Mouse (Mus musculus) midbrain, postnatal 0 days (tissue): Measurements from ENCODE around the gene Twf2. TPM values are rescaled to one million over a fixed set of nuclear protein-coding genes. Genes with fewer than 3 reads are reported as not detected.
A peak's percentile ranks its signal among the peaks of the same experiment; 100 is the strongest.

ENCODE experiments used
- ATAC-seq: fragments of 200-750 bp; cut with Nextera tagmentation; 2 replicates; pipeline ENCODE4 v1.8.0; 2017; ENCODE audit warnings: moderate number of reproducible peaks, mild to moderate bottlenecking, moderate TSS enrichment, moderate library complexity; ENCODE audit not compliant: low FRiP score
- DNase-seq: peaks from one replicate; pipeline ENCODE4 v3.0.0-alpha.2; 2015; ENCODE audit warnings: low spot score
- H3K27ac ChIP-seq: fragments of 300-500 bp; sonication (generic); 2 replicates; pipeline ENCODE4 v1.5.1; 2014; ENCODE audit warnings: low read depth, mild to moderate bottlenecking, low read length, mixed read lengths
- H3K27me3 ChIP-seq: fragments of 300-500 bp; sonication (generic); 2 replicates; pipeline ENCODE4 v1.6.1; 2014; ENCODE audit warnings: low read length, control low read depth, mixed read lengths; ENCODE audit not compliant: insufficient read depth
- H3K36me3 ChIP-seq: fragments of 300-500 bp; sonication (generic); 2 replicates; pipeline ENCODE4 v1.6.1; 2014; ENCODE audit warnings: low read length, control low read depth, mixed read lengths; ENCODE audit not compliant: insufficient read depth
- H3K4me1 ChIP-seq: fragments of 300-500 bp; sonication (generic); 2 replicates; pipeline ENCODE4 v1.6.1; 2014; ENCODE audit warnings: mild to moderate bottlenecking, control low read depth, antibody characterized with exemption, low read length, mixed read lengths; ENCODE audit not compliant: insufficient read depth
- H3K4me2 ChIP-seq: fragments of 300-500 bp; sonication (generic); 2 replicates; pipeline ENCODE4 v1.6.1; 2014; ENCODE audit warnings: low read depth, mild to moderate bottlenecking, low read length, mixed read lengths; ENCODE audit not compliant: poor library complexity, severe bottlenecking
- H3K4me3 ChIP-seq: fragments of 300-500 bp; sonication (generic); 2 replicates; pipeline ENCODE4 v1.5.1; 2014; ENCODE audit warnings: low read depth, mild to moderate bottlenecking, low read length, moderate library complexity
- H3K9ac ChIP-seq: fragments of 300-500 bp; sonication (generic); replicated peaks from 2 replicates; pipeline ENCODE4 v1.6.1; 2014; ENCODE audit warnings: mild to moderate bottlenecking, low read length, moderate library complexity, mixed read lengths; ENCODE audit not compliant: poor library complexity, severe bottlenecking
- H3K9me3 ChIP-seq: fragments of 300-500 bp; sonication (generic); 2 replicates; pipeline ENCODE4 v1.6.1; 2016; ENCODE audit warnings: low read length, control low read depth
- CTCF ChIP-seq: IDR thresholded peaks from 2 replicates; pipeline ENCODE4 v1.5.1; 2016; ENCODE audit warnings: antibody characterized with exemption, mild to moderate bottlenecking
- WGBS: fragments of 180-500 bp; shearing (Covaris S2); extraction: QIAGEN DNeasy Blood & Tissue Kit; methylation state at CpG from one replicate; pipeline ENCODE4 v1.1.7; 2014; 5-methylcytosine and 5-hydroxymethylcytosine counted together
- polyA plus RNA-seq: library from polyadenylated mRNA; unstranded; fragments of >200 nt; fragmentation: Nextera tagmentation; extraction: Ambion mirVana; gene quantifications from 2 replicates; pipeline ENCODE4 v1.2.1, GENCODE M21; 2015
- total RNA-seq: library from RNA; depleted of rRNA; stranded (reverse); fragments of >200 nt; gene quantifications from 2 replicates; pipeline ENCODE4 v1.2.3, GENCODE M21; 2014

Gene Twf2
- total and polyA plus RNA-seq, 2 experiments from 2014 or later = 41.6 to 78.3 TPM

- 76% methylated on average over 6 of the region's 7 CpGs for WGBS
- H3K27me3 ChIP-seq = no peaks in the 10 kb centered on the region
- ATAC-seq = no peak
- no peak overlapping the region for H3K27ac ChIP-seq
- no peaks in the 10 kb centered on the region for H3K9me3 ChIP-seq
- H3K4me2 ChIP-seq = peak overlapping the region; percentile 67
- H3K36me3 ChIP-seq = peaks cover 5% of the 10 kb centered on the region; the same call in 1 of the 2 replicates
- peaks cover 12% of the 10 kb centered on the region; the same call in 1 of the 2 replicates for H3K4me1 ChIP-seq
- no peak for TF ChIP-seq CTCF
- peak; percentile 36 for DNase-seq
- H3K4me3 ChIP-seq = peak overlapping the region; percentile 70
- peak overlapping the region; percentile 83; the same call in 1 of the 2 replicates for H3K9ac ChIP-seq
These were observed 1.3 kb downstream of the Twf2 start for GRCm38 (mm10) chr9:106203990-106204851.

- Histone ChIP-seq H3K4me3 (no peak overlapping the region), H3K36me3 (peaks cover 5% of the 10 kb centered on the region; the same call in 1 of the 2 replicates), H3K4me2 (no peak overlapping the region), H3K9ac (no peak overlapping the region), H3K27me3 (no peaks in the 10 kb centered on the region), H3K4me1 (peaks cover 12% of the 10 kb centered on the region; the same call in 1 of the 2 replicates), H3K9me3 (no peaks in the 10 kb centered on the region), H3K27ac (no peak overlapping the region)
- DNase-seq = no peak
- ATAC-seq = no peak
- 88% methylated on average over 7 of the region's 7 CpGs for WGBS
- no peak for TF ChIP-seq CTCF
These were observed 2.9 kb downstream of the Twf2 start for GRCm38 (mm10) chr9:106205713-106206290.

DNA sequence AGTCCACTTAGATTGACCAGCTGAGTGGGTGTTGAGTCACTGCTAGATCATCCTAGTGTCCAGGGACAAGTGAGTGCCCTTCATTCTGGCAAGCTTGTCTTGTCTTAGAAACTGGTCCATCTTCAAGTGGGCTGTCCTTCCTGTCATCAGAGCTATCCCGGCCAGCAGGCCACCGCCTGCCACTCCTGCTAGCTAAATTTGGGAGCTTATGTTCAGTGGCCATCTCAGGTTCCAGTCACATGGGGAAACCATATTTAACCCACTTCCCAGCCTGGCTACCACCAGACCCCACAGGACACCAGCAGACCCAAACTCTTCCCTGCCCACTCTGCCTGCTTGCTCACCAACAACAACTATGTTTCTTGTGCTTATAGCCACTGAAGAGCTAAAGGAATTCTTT lies 3.6 kb downstream of the Twf2 start:
- Histone ChIP-seq H3K4me2 (no peak overlapping the region), H3K4me1 (peaks cover 12% of the 10 kb centered on the region; the same call in 1 of the 2 replicates), H3K27ac (no peak overlapping the region), H3K36me3 (peaks cover 5% of the 10 kb centered on the region; the same call in 1 of the 2 replicates), H3K27me3 (no peaks in the 10 kb centered on the region), H3K9ac (0 out of 2 replicates have a peak overlapping the region, but pooled peaks have one; percentile 24), H3K9me3 (no peaks in the 10 kb centered on the region), H3K4me3 (no peak overlapping the region)
- no peak for ATAC-seq
- no peak for DNase-seq
- 88% methylated on average over 2 of the region's 2 CpGs for whole genome bisulfite sequencing
- no peak for TF ChIP-seq CTCF

GRCm38 (mm10) chr9:106208181-106208580 lies 5.3 kb downstream of the Twf2 start:
- DNase-seq (no peak), ATAC-seq (no peak)
- Histone ChIP-seq H3K4me1 (peaks cover 12% of the 10 kb centered on the region; the same call in 1 of the 2 replicates), H3K4me2 (no peak overlapping the region), H3K9ac (no peak overlapping the region), H3K36me3 (peaks cover 16% of the 10 kb centered on the region), H3K9me3 (no peaks in the 10 kb centered on the region), H3K27ac (no peak overlapping the region), H3K27me3 (no peaks in the 10 kb centered on the region), H3K4me3 (no peak overlapping the region)
- 90% methylated on average over 5 of the region's 5 CpGs for WGBS
- no peak for TF ChIP-seq CTCF

DNA sequence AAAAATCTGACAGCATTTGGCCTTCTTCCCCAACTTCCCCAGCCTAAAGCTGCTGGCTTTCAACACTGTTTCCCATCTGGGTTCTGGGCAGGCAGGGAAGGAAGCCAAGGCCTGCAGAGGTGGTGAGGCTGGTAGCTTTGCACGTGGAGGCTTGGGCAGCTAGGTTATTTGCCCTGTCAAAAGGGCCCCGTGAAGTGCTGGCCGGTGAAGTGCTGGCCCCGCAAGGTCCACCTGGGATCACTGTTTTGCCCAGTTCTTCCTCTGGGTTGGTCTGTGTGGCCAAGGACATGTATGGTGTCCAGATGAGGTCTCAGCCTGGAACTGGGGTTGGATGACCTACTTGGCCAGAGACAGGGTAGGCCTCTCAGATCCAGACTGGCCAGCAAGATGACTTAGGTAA lies 7.0 kb downstream of the Twf2 start:
- 88% methylated on average over 4 of the region's 4 CpGs for WGBS
- DNase-seq (no peak), ATAC-seq (no peak)
- Histone ChIP-seq H3K27ac (no peak overlapping the region), H3K4me2 (no peak overlapping the region), H3K27me3 (no peaks in the 10 kb centered on the region), H3K4me1 (peaks cover 1% of the 10 kb centered on the region; the same call in 1 of the 2 replicates), H3K9me3 (no peaks in the 10 kb centered on the region), H3K4me3 (no peak overlapping the region), H3K9ac (no peak overlapping the region), H3K36me3 (peaks cover 29% of the 10 kb centered on the region)
- TF ChIP-seq CTCF = no peak
